Mouse (Mus musculus): ENCODE data around the gene Dmkn. TPM values are rescaled to one million over a fixed set of nuclear protein-coding genes. Genes with fewer than 3 reads are reported as not detected.
A peak's percentile ranks its signal among the peaks of the same experiment; 100 is the strongest.

Dmkn gene
- polyA plus RNA-seq, 1 experiment, result 3.1 TPM

GRCm38 (mm10) chr7:30751086-30751669 lies 12.4 kb upstream of the Dmkn start, which contains the start of gene Sbsn:
Gene Sbsn, plus strand, starts transcription at chr7:30751471.
- Histone ChIP-seq H3K27ac (ENCODE audit: control insufficient read depth, insufficient read depth, low read depth, low read length, poor library complexity) (no peak within 1 kb of the TSS), H3K4me1 (ENCODE audit: control insufficient read depth, insufficient read depth, low read length) (no peaks in the 10 kb centered on the region), H3K4me3 (replicated peaks; ENCODE audit: control insufficient read depth, low read depth, low read length) (no peak within 1 kb of the TSS)
- 78% methylated on average over 5 of the region's 5 CpGs for WGBS
- TF ChIP-seq CTCF (IDR thresholded peaks at IDR 0.05; ENCODE audit: control insufficient read depth, insufficient read depth, low read length) (no peak), POLR2A (IDR thresholded peaks at IDR 0.05; ENCODE audit: borderline replicate concordance, control insufficient read depth, low read depth, low read length) (no peak)

- 76% methylated on average over 3 of the region's 3 CpGs for WGBS
- TF ChIP-seq CTCF (IDR thresholded peaks at IDR 0.05; ENCODE audit: control insufficient read depth, insufficient read depth, low read length), result no peak
- no peak for TF ChIP-seq POLR2A (IDR thresholded peaks at IDR 0.05; ENCODE audit: borderline replicate concordance, control insufficient read depth, low read depth, low read length)
- Histone ChIP-seq H3K4me3 (replicated peaks; ENCODE audit: control insufficient read depth, low read depth, low read length) (no peak overlapping the region), H3K4me1 (ENCODE audit: control insufficient read depth, insufficient read depth, low read length) (no peaks in the 10 kb centered on the region; the same call in 1 of the 2 replicates), H3K27ac (ENCODE audit: control insufficient read depth, insufficient read depth, low read depth, low read length, poor library complexity) (no peak overlapping the region)
These were observed 6.6 kb upstream of the Dmkn start for GRCm38 (mm10) chr7:30757001-30757400.

GRCm38 (mm10) chr7:30758853-30759252 lies 4.7 kb upstream of the Dmkn start:
- TF ChIP-seq POLR2A (IDR thresholded peaks at IDR 0.05; ENCODE audit: borderline replicate concordance, control insufficient read depth, low read depth, low read length) (no peak), CTCF (IDR thresholded peaks at IDR 0.05; ENCODE audit: control insufficient read depth, insufficient read depth, low read length) (peak; percentile 41; the same call in 1 of the 2 replicates)
- 63% methylated on average over 4 of the region's 4 CpGs for WGBS
- Histone ChIP-seq H3K4me1 (ENCODE audit: control insufficient read depth, insufficient read depth, low read length) (no peaks in the 10 kb centered on the region; the same call in 1 of the 2 replicates), H3K4me3 (replicated peaks; ENCODE audit: control insufficient read depth, low read depth, low read length) (no peak overlapping the region), H3K27ac (ENCODE audit: control insufficient read depth, insufficient read depth, low read depth, low read length, poor library complexity) (no peak overlapping the region)

- H3K4me1 ChIP-seq (ENCODE audit: control insufficient read depth, insufficient read depth, low read length), result no peaks in the 10 kb centered on the region; the same call in 1 of the 2 replicates
- WGBS, result 5% methylated on average over 4 of the region's 4 CpGs
These were observed 1.7 kb upstream of the Dmkn start for GRCm38 (mm10) chr7:30761769-30762352.

GRCm38 (mm10) chr7:30765173-30765572 lies 1.6 kb downstream of the Dmkn start:
- no peak overlapping the region for H3K4me3 ChIP-seq (replicated peaks; ENCODE audit: control insufficient read depth, low read depth, low read length)
- WGBS, result 57% methylated on average over 11 of the region's 11 CpGs
- TF ChIP-seq CTCF (IDR thresholded peaks at IDR 0.05; ENCODE audit: control insufficient read depth, insufficient read depth, low read length) (no peak), POLR2A (IDR thresholded peaks at IDR 0.05; ENCODE audit: borderline replicate concordance, control insufficient read depth, low read depth, low read length) (no peak)
- H3K27ac ChIP-seq (ENCODE audit: control insufficient read depth, insufficient read depth, low read depth, low read length, poor library complexity), result no peak overlapping the region
- H3K4me1 ChIP-seq (ENCODE audit: control insufficient read depth, insufficient read depth, low read length), result no peaks in the 10 kb centered on the region; the same call in 1 of the 2 replicates

More at GRCm38 (mm10) chr7:30761769-30762352, 1.7 kb upstream of the Dmkn start:
- TF ChIP-seq CTCF (IDR thresholded peaks at IDR 0.05; ENCODE audit: control insufficient read depth, insufficient read depth, low read length), result no peak
- no peak for TF ChIP-seq POLR2A (IDR thresholded peaks at IDR 0.05; ENCODE audit: borderline replicate concordance, control insufficient read depth, low read depth, low read length)
- H3K4me3 ChIP-seq (replicated peaks; ENCODE audit: control insufficient read depth, low read depth, low read length), result no peak overlapping the region
- H3K27ac ChIP-seq (ENCODE audit: control insufficient read depth, insufficient read depth, low read depth, low read length, poor library complexity), result no peak overlapping the region

- WGBS, result 73% methylated on average over 4 of the region's 4 CpGs
- no peak overlapping the region for H3K4me3 ChIP-seq (replicated peaks; ENCODE audit: control insufficient read depth, low read depth, low read length)
- no peaks in the 10 kb centered on the region; the same call in 1 of the 2 replicates for H3K4me1 ChIP-seq (ENCODE audit: control insufficient read depth, insufficient read depth, low read length)
- H3K27ac ChIP-seq (ENCODE audit: control insufficient read depth, insufficient read depth, low read depth, low read length, poor library complexity), result no peak overlapping the region
- TF ChIP-seq CTCF (IDR thresholded peaks at IDR 0.05; ENCODE audit: control insufficient read depth, insufficient read depth, low read length) (no peak), POLR2A (IDR thresholded peaks at IDR 0.05; ENCODE audit: borderline replicate concordance, control insufficient read depth, low read depth, low read length) (no peak)
These were observed 2.9 kb downstream of the Dmkn start for GRCm38 (mm10) chr7:30766408-30766807.

- no peaks in the 10 kb centered on the region for H3K4me1 ChIP-seq (ENCODE audit: control insufficient read depth, insufficient read depth, low read length)
These were observed 5.7 kb downstream of the Dmkn start for GRCm38 (mm10) chr7:30769236-30769635.

GRCm38 (mm10) chr7:30776104-30776503 lies 12.5 kb downstream of the Dmkn start:
- H3K4me1 ChIP-seq (ENCODE audit: control insufficient read depth, insufficient read depth, low read length), result no peaks in the 10 kb centered on the region; the same call in 1 of the 2 replicates
- TF ChIP-seq POLR2A (IDR thresholded peaks at IDR 0.05; ENCODE audit: borderline replicate concordance, control insufficient read depth, low read depth, low read length), result no peak
- TF ChIP-seq CTCF (IDR thresholded peaks at IDR 0.05; ENCODE audit: control insufficient read depth, insufficient read depth, low read length), result no peak

More at GRCm38 (mm10) chr7:30769236-30769635, 5.7 kb downstream of the Dmkn start:
- no peak overlapping the region for H3K4me3 ChIP-seq (replicated peaks; ENCODE audit: control insufficient read depth, low read depth, low read length)
- WGBS, result 45% methylated on average over 9 of the region's 9 CpGs
- H3K27ac ChIP-seq (ENCODE audit: control insufficient read depth, insufficient read depth, low read depth, low read length, poor library complexity), result no peak overlapping the region
- TF ChIP-seq CTCF (IDR thresholded peaks at IDR 0.05; ENCODE audit: control insufficient read depth, insufficient read depth, low read length), result no peak
- no peak for TF ChIP-seq POLR2A (IDR thresholded peaks at IDR 0.05; ENCODE audit: borderline replicate concordance, control insufficient read depth, low read depth, low read length)

More at GRCm38 (mm10) chr7:30776104-30776503, 12.5 kb downstream of the Dmkn start:
- H3K4me3 ChIP-seq (replicated peaks; ENCODE audit: control insufficient read depth, low read depth, low read length), result no peak overlapping the region
- 65% methylated on average over 9 of the region's 9 CpGs for WGBS
- H3K27ac ChIP-seq (ENCODE audit: control insufficient read depth, insufficient read depth, low read depth, low read length, poor library complexity), result no peak overlapping the region
